Mouse (Mus musculus) kidney, embryonic 15.5 days (tissue): ENCODE measurements around the gene Tmem56. TPM values are rescaled to one million over a fixed set of nuclear protein-coding genes. Genes with fewer than 3 reads are reported as not detected.

Source experiments
- ATAC-seq: fragments of 200-750 bp; cut with Nextera tagmentation; replicated peaks from 2 replicates; pipeline ENCODE4 v1.8.0; 2017; ENCODE audit warnings: moderate TSS enrichment; ENCODE audit not compliant: low FRiP score
- H3K27ac ChIP-seq: fragments of 300-500 bp; sonication (generic); 2 replicates; pipeline ENCODE4 v1.5.1; 2015; ENCODE audit warnings: mild to moderate bottlenecking, inconsistent platforms
- H3K27me3 ChIP-seq: fragments of 300-500 bp; sonication (generic); 2 replicates; pipeline ENCODE4 v1.6.1; 2015; ENCODE audit warnings: inconsistent platforms
- H3K36me3 ChIP-seq: fragments of 300-500 bp; sonication (generic); 2 replicates; pipeline ENCODE4 v1.6.1; 2015; ENCODE audit warnings: inconsistent platforms
- H3K4me1 ChIP-seq: fragments of 300-500 bp; sonication (generic); 2 replicates; pipeline ENCODE4 v1.6.1; 2015; ENCODE audit warnings: inconsistent platforms
- H3K4me2 ChIP-seq: fragments of 300-500 bp; sonication (generic); 2 replicates; pipeline ENCODE4 v1.6.1; 2015; ENCODE audit warnings: moderate library complexity, mild to moderate bottlenecking, inconsistent platforms
- H3K4me3 ChIP-seq: fragments of 300-500 bp; sonication (generic); replicated peaks from 2 replicates; pipeline ENCODE4 v1.5.1; 2015; ENCODE audit warnings: mild to moderate bottlenecking, inconsistent platforms
- H3K9ac ChIP-seq: fragments of 300-500 bp; sonication (generic); 2 replicates; pipeline ENCODE4 v1.6.1; 2015; ENCODE audit warnings: mild to moderate bottlenecking, inconsistent platforms
- H3K9me3 ChIP-seq: fragments of 300-500 bp; sonication (generic); replicated peaks from 2 replicates; pipeline ENCODE4 v1.6.1; 2016; ENCODE audit warnings: inconsistent platforms
- WGBS: fragments of 180-500 bp; shearing (Covaris S2); methylation state at CpG from one replicate; pipeline ENCODE4 v1.1.7; 2015; ENCODE audit warnings: mixed read lengths; 5-methylcytosine and 5-hydroxymethylcytosine counted together
- polyA plus RNA-seq: library from polyadenylated mRNA; unstranded; fragments of >200 nt; fragmentation: Nextera tagmentation; extraction: Ambion mirVana; gene quantifications from 2 replicates; pipeline ENCODE4 v1.2.1, GENCODE M21; 2015

The Tmem56 gene
- polyA plus RNA-seq, 1 experiment from 2014 or later = 1.6 TPM

DNA sequence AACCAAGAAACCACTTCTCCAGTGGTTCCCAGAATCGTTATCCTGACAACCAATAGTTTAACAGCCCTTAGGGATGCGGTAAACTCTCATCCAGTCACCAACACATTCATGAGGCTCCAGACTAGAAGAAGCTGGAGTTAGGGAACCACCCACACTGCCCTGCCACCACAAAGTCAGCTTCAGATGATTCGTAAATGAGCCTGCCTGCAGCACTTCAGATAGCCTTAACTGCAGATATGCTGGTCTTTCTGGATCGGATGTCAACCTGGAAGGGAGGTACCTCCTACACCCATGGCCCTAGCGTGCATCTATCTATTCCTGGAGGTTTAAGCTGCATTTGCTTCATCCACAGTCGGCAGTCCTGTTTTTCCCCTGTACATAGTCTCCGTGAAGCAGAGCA lies 60.9 kb downstream of the Tmem56 start:
- Histone ChIP-seq H3K4me1 (no peaks in the 10 kb centered on the region), H3K4me2 (no peak overlapping the region), H3K27ac (no peak overlapping the region), H3K4me3 (no peak overlapping the region), H3K27me3 (no peaks in the 10 kb centered on the region), H3K36me3 (no peaks in the 10 kb centered on the region), H3K9ac (no peak overlapping the region), H3K9me3 (no peaks in the 10 kb centered on the region)
- 55% methylated on average over 7 of the region's 7 CpGs for WGBS
- ATAC-seq = no peak

DNA sequence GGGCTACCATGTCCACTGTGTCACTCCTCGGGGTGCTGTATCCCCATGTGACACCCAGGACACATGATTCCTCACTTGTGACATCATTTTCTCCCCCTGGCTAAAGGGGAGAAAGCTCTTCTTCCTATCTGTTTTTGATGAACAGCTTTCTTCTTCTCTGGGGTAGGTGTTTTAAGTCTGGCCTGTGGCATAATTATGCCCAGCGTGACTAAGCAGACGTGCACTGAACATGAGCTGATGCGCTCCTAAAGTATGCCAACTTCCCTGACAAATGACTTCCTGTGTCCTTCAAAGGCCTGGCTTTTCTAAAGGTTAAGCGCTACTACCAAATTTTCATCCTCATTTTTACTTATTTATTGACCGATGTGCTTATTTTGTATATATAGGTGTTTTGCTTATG lies 65.9 kb downstream of the Tmem56 start:
- Histone ChIP-seq H3K9ac (no peak overlapping the region), H3K4me2 (no peak overlapping the region), H3K9me3 (no peaks in the 10 kb centered on the region), H3K4me1 (no peaks in the 10 kb centered on the region), H3K4me3 (no peak overlapping the region), H3K27ac (no peak overlapping the region), H3K27me3 (no peaks in the 10 kb centered on the region), H3K36me3 (no peaks in the 10 kb centered on the region)
- no peak for ATAC-seq
- 80% methylated on average over 6 of the region's 6 CpGs for WGBS

DNA sequence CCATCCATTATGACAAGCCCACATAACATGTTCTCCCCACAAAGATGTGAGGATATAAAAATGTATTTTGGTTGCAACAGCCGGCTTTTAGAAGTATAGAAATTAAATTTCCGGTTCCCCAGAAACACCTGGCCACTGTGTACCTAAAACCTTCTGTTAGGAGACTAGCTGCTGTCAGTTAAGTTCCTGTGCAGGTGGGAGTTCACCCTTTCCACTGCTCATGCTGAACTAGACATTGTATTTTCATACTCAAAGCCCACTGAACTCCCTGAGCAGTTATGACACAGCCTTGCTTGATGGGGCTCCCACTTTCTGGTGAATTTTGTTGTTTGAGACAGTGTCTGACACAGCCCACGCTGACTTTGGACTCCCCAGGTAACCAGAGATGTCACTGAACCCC lies 69.4 kb downstream of the Tmem56 start:
- WGBS = 82% methylated on average over 3 of the region's 3 CpGs
- no peaks in the 10 kb centered on the region for H3K36me3 ChIP-seq
- H3K27me3 ChIP-seq = no peaks in the 10 kb centered on the region
- no peak for ATAC-seq
- H3K9ac ChIP-seq = no peak overlapping the region
- H3K27ac ChIP-seq = no peak overlapping the region
- H3K4me3 ChIP-seq = no peak overlapping the region
- no peaks in the 10 kb centered on the region for H3K9me3 ChIP-seq
- no peak overlapping the region for H3K4me2 ChIP-seq
- H3K4me1 ChIP-seq = 0 out of 2 replicates have a peak, but pooled peaks cover 5% of the 10 kb centered on the region

DNA sequence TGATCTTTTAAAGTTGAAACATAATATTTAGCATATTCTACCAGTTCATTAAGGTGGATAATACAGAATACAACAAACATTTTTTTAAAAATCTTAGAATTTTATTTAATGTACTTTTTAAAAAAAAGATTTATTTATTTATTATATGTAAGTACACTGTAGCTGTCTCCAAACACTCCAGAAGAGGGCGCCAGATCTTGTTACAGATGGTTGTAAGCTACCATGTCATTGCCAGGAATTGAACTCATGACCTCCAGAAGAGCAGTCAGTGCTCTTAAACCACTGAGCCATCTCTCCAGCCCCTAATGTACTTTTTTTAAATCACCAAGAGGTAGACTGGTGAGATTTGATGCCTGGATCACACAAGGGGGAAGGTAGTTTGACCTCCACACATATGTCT lies 70.7 kb downstream of the Tmem56 start:
- no peak for ATAC-seq
- 50% methylated on average over 1 of the region's 1 CpGs for WGBS
- Histone ChIP-seq H3K36me3 (no peaks in the 10 kb centered on the region), H3K4me1 (0 out of 2 replicates have a peak, but pooled peaks cover 5% of the 10 kb centered on the region), H3K27me3 (no peaks in the 10 kb centered on the region), H3K9me3 (no peaks in the 10 kb centered on the region), H3K4me3 (no peak overlapping the region), H3K9ac (no peak overlapping the region), H3K4me2 (no peak overlapping the region), H3K27ac (no peak overlapping the region)

DNA sequence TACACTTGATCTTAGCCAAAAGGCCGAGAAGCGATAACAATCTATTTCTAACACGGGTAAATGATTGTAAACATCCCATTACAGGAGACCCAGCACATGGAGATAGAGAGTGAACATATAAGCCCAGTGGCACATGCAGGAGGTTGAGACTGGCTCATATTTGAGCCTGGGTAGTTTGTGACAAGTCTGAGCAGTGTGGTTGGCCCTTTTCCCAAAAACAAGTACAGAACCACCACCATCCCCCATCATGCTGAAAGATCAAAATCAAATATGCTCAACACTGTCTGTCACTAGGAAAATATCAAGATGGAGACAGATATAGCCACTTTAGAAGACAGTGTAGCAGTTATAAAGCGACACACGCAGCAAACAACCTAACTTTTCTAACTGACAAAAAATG lies 73.9 kb downstream of the Tmem56 start:
- Histone ChIP-seq H3K27me3 (no peaks in the 10 kb centered on the region), H3K9me3 (no peaks in the 10 kb centered on the region), H3K4me2 (no peak overlapping the region), H3K4me3 (no peak overlapping the region), H3K4me1 (0 out of 2 replicates have a peak, but pooled peaks cover 5% of the 10 kb centered on the region), H3K9ac (no peak overlapping the region), H3K27ac (no peak overlapping the region), H3K36me3 (no peaks in the 10 kb centered on the region)
- no peak for ATAC-seq
- 88% methylated on average over 5 of the region's 5 CpGs for WGBS

DNA sequence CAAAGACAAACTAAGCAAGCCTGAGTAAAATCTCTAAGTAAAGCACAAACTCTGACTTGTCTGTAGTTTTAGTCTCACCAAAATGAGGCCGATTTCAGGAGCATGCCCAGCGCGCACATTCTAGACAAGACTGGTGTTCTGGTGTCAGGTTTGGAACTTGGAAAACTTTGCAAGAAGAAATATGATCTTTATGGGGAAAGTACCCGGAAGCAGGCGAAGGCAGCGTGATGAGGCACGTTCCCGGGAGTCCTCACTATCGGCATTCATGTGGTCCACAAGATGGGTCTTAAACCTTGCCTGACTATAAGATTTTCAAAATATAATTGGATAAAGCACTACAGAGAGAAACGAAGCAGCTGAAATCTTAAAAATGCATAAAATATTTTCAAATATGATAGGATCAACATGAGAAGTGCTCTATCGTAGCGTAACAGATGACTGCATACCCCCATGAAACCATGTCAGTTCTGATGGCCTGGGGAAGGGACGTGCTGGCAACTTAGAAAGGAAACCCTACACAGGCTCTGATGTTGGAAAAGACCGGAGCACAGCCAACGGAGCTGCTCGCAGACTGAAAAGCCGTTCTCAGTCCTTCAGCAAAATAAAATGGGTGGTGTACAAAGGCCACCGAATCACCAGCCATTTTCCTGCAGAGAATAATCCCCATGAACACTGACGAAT lies 76.6 kb downstream of the Tmem56 start:
- ATAC-seq = no peak
- H3K36me3 ChIP-seq = no peaks in the 10 kb centered on the region
- no peaks in the 10 kb centered on the region for H3K27me3 ChIP-seq
- no peak overlapping the region for H3K27ac ChIP-seq
- H3K4me3 ChIP-seq = no peak overlapping the region
- WGBS = 73% methylated on average over 19 of the region's 19 CpGs
- H3K9me3 ChIP-seq = no peaks in the 10 kb centered on the region
- no peak overlapping the region for H3K4me2 ChIP-seq
- H3K4me1 ChIP-seq = 0 out of 2 replicates have a peak, but pooled peaks cover 5% of the 10 kb centered on the region
- no peak overlapping the region for H3K9ac ChIP-seq

DNA sequence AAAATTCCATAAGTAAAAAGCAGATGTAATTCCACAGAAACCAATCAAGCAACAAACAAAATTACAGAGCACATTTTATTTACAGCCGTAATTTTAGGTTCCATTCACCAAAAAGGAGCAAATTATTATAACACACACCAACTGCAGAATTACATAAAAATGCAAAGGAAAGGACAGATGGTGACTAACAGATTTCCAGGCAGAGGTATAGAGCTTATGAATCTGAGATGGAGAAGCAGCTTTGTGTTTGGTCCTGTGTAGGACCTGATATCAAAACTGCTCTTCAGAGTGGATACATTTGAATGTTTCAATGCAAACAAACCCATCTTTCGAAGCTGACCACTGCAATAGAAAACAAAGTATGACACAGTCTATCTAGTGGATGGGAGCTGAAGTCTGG lies 80.3 kb downstream of the Tmem56 start:
- Histone ChIP-seq H3K36me3 (no peaks in the 10 kb centered on the region), H3K9me3 (no peaks in the 10 kb centered on the region), H3K27ac (no peak overlapping the region), H3K4me2 (no peak overlapping the region), H3K4me1 (no peaks in the 10 kb centered on the region), H3K9ac (no peak overlapping the region), H3K4me3 (no peak overlapping the region), H3K27me3 (no peaks in the 10 kb centered on the region)
- WGBS = 84% methylated on average over 2 of the region's 2 CpGs
- no peak for ATAC-seq

DNA sequence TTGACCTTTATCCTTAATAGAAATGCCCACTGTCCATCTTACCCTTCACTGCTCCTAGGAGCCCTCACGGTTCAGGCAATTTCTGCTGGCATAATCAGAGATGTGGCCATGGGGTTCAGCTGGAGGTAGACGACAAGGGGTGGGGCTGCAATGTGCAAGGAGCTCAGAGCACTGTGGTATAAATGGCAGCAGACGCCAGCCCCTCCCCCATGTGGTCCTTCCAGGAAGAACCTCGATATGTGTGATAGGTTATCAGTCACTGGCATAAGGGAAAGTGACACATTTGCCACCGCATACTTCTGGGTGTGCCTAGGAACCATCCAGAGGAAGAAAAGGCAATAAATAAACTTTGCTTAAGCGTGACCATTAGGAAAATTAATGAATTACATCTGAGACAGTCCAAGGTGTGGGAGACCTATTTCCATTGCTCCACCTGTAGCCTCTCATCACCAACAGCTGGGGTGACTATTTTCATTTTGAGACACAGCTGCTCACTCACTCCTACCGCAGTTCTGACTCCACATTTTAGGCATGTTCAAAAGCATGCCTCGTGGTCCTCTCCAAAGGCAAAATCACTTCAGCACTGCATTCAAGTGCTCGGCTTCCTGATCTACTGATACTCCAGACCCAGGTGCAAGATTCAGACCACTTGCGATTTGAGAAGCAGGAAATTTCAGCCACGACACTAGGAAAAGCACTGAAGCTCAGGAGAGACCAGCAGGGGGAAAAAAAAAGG lies 81.7 kb downstream of the Tmem56 start:
- ATAC-seq = peak; percentile 88
- H3K9ac ChIP-seq = no peak overlapping the region
- H3K9me3 ChIP-seq = no peaks in the 10 kb centered on the region
- H3K4me3 ChIP-seq = no peak overlapping the region
- H3K4me1 ChIP-seq = no peaks in the 10 kb centered on the region
- WGBS = 52% methylated on average over 11 of the region's 11 CpGs
- no peak overlapping the region for H3K27ac ChIP-seq
- H3K4me2 ChIP-seq = no peak overlapping the region
- no peaks in the 10 kb centered on the region for H3K27me3 ChIP-seq
- no peaks in the 10 kb centered on the region for H3K36me3 ChIP-seq

DNA sequence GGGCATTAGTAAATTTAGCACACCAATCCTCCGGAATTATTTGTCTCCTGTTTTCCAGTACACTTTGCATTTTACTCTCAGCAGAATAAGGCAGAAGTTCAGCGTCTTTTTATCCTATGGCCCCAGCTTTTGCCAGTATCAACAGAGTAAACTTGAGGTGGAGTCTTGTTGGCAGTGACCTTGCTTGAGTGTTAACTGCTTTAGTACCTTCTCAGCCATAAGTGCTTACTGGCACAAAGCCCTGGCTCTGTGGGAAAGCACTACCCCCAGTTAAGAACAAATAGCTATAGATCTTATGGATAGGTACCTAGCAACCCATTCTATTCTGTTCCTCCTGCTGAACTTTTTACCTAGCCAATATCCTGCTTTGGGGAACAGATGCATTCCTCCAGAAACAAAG lies 93.7 kb downstream of the Tmem56 start:
- H3K36me3 ChIP-seq = no peaks in the 10 kb centered on the region
- no peaks in the 10 kb centered on the region for H3K4me1 ChIP-seq
- H3K4me3 ChIP-seq = no peak overlapping the region
- no peak overlapping the region for H3K27ac ChIP-seq
- no peak overlapping the region for H3K9ac ChIP-seq
- 85% methylated on average over 2 of the region's 2 CpGs for WGBS
- H3K27me3 ChIP-seq = no peaks in the 10 kb centered on the region
- no peaks in the 10 kb centered on the region for H3K9me3 ChIP-seq
- H3K4me2 ChIP-seq = no peak overlapping the region
- ATAC-seq = no peak

DNA sequence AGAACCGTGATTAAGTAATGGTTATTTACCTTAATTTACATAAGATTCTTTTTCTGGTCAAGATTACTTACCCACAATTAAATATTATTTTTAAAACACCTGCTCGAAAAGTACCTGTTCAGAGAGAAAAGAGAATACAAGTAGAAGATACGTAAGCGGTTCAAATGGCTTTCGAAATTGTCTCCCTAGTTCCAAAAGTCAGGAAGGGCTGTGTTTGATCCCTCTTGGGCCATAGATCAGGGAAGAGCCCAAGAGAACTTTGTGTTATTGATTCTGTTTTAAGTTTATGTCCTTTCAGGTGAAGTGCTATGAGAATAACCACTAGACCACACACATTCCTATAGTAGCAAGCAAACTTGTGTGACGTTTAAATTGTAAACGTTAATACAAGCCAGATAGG lies 95.4 kb downstream of the Tmem56 start:
- Histone ChIP-seq H3K9ac (no peak overlapping the region), H3K4me2 (no peak overlapping the region), H3K27me3 (no peaks in the 10 kb centered on the region), H3K4me1 (no peaks in the 10 kb centered on the region), H3K27ac (no peak overlapping the region), H3K36me3 (no peaks in the 10 kb centered on the region), H3K4me3 (no peak overlapping the region), H3K9me3 (no peaks in the 10 kb centered on the region)
- 90% methylated on average over 7 of the region's 7 CpGs for WGBS
- no peak for ATAC-seq

DNA sequence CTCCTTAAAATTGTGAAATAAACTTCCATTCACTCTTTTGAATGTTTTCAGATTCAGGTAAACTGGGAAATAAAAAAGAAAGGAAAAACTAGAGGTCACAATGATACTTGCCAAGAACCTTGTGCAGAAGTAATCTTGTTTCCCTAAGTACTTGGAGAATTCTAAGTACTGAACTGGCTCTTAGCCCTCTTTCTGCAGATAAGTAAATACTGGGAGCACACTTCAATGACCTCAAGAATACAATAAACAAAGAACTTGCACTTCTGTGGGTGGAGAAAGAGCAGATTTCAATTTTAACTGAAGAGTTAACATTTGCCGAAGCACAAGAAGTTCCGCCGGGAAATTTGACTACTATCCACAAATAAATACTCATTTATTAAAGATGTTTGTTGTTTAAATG lies 96.0 kb downstream of the Tmem56 start:
- 73% methylated on average over 3 of the region's 3 CpGs for WGBS
- no peaks in the 10 kb centered on the region for H3K36me3 ChIP-seq
- no peaks in the 10 kb centered on the region for H3K9me3 ChIP-seq
- H3K27me3 ChIP-seq = no peaks in the 10 kb centered on the region
- no peak overlapping the region for H3K4me3 ChIP-seq
- no peak overlapping the region for H3K9ac ChIP-seq
- H3K4me2 ChIP-seq = no peak overlapping the region
- H3K27ac ChIP-seq = no peak overlapping the region
- no peak for ATAC-seq
- H3K4me1 ChIP-seq = no peaks in the 10 kb centered on the region

DNA sequence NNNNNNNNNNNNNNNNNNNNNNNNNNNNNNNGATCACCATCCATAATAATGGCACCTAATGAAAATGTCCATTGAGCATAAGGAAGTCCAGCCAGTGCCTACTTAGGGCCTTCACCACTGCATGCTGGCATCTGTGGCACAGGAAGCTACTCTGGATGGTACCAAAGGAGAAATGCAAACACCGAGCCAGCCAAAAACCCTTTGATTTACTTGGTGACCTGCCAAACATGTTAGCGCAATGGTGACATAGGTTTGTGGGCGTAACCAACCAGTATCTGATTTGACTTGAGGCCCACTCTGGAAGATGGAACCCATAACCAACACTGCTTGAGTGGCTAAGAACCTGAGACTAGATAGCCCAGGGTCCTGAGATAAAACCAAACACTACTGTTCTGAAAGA lies 97.7 kb downstream of the Tmem56 start:
- Histone ChIP-seq H3K4me1 (no peaks in the 10 kb centered on the region), H3K27ac (no peak overlapping the region), H3K27me3 (no peaks in the 10 kb centered on the region), H3K4me3 (no peak overlapping the region), H3K9me3 (no peaks in the 10 kb centered on the region), H3K9ac (no peak overlapping the region), H3K36me3 (no peaks in the 10 kb centered on the region), H3K4me2 (no peak overlapping the region)
- 96% methylated on average over 3 of the region's 3 CpGs for WGBS
- ATAC-seq = no peak
